Mouse (Mus musculus) ES-E14 (cell line): ENCODE results near the gene Nolc1. TPM values are rescaled to one million over a fixed set of nuclear protein-coding genes. Genes with fewer than 3 reads are reported as not detected.

Experiments used
- DNase-seq: peaks from one replicate; pipeline ENCODE4 v3.0.0-alpha.2; 2013; ENCODE audit warnings: low read depth, low spot score
- H3K27ac ChIP-seq: 2 replicates; pipeline ENCODE4 v1.5.1; 2012; ENCODE audit warnings: low read depth, mild to moderate bottlenecking, low read length, moderate library complexity, mixed read lengths; ENCODE audit not compliant: poor library complexity, insufficient read depth, severe bottlenecking
- H3K36me3 ChIP-seq: 2 replicates; pipeline ENCODE4 v1.6.1; 2012; ENCODE audit warnings: mild to moderate bottlenecking, low read length, moderate library complexity, mixed read lengths; ENCODE audit not compliant: control insufficient read depth, poor library complexity, insufficient read depth, severe bottlenecking
- H3K4me1 ChIP-seq, 2 experiments: fragments of 150-350 bp in 1 of 2; sonication (generic) in 1 of 2; 2 replicates each; pipeline ENCODE4 v1.6.1; 2012; ENCODE audit warnings: low read length in 2 of 2, mild to moderate bottlenecking in 1 of 2, mixed read lengths in 1 of 2; ENCODE audit not compliant: control insufficient read depth in 2 of 2, insufficient read depth in 2 of 2, poor library complexity in 1 of 2
- H3K4me3 ChIP-seq, 2 experiments: fragments of 150-350 bp in 1 of 2; sonication (generic) in 1 of 2; 2 replicates each; pipeline ENCODE4 v1.5.1; 2012; ENCODE audit warnings: low read length in 2 of 2, low read depth in 1 of 2, mild to moderate bottlenecking in 1 of 2, mixed read lengths in 1 of 2; ENCODE audit not compliant: insufficient read depth in 1 of 2, poor library complexity in 1 of 2, severe bottlenecking in 1 of 2
- H3K9ac ChIP-seq: 2 replicates; pipeline ENCODE4 v1.6.1; 2012; ENCODE audit warnings: low read depth, mild to moderate bottlenecking, low read length, mixed read lengths; ENCODE audit not compliant: poor library complexity, insufficient read depth, severe bottlenecking
- H3K9me3 ChIP-seq: fragments of 150-350 bp; sonication (generic); 2 replicates; pipeline ENCODE4 v1.6.1; 2012; ENCODE audit warnings: low read depth, mild to moderate bottlenecking, low read length; ENCODE audit not compliant: control insufficient read depth, insufficient read depth
- CHD2 ChIP-seq: IDR thresholded peaks from 2 replicates; pipeline ENCODE4 v1.6.1; 2014; ENCODE audit warnings: mild to moderate bottlenecking, low read depth, low read length, inconsistent platforms
- HCFC1 ChIP-seq: IDR thresholded peaks from 2 replicates; pipeline ENCODE4 v1.6.1; 2012; ENCODE audit warnings: low read length, inconsistent platforms, borderline replicate concordance; ENCODE audit not compliant: insufficient read depth
- MAFK ChIP-seq: IDR thresholded peaks from 2 replicates; pipeline ENCODE4 v1.6.1; 2014; ENCODE audit warnings: mild to moderate bottlenecking, low read depth, low read length, inconsistent platforms; ENCODE audit not compliant: insufficient read depth
- ZC3H11A ChIP-seq: IDR thresholded peaks from 2 replicates; pipeline ENCODE4 v1.6.1; 2012; ENCODE audit warnings: low read depth, mild to moderate bottlenecking, inconsistent platforms, low read length, borderline replicate concordance
- ZNF384 ChIP-seq: IDR thresholded peaks from 2 replicates; pipeline ENCODE4 v1.6.1; 2012; ENCODE audit warnings: low read depth, low read length, inconsistent platforms
- in situ Hi-C, 2 experiments: fragments of 600-800 bp; cut with MboI; formaldehyde crosslinking; loops; one replicate each; pipeline ENCODE4 v1.15.1; 2025; ENCODE audit warnings: low sequenced_read_pairs in 2 of 2, inconsistent platforms in 1 of 2; ENCODE audit not compliant: unreplicated experiment in 2 of 2
- total RNA-seq: library from RNA; depleted of rRNA; stranded (reverse); fragments of 300-350 nt; gene quantifications from 2 replicates; pipeline ENCODE4 v1.2.3, GENCODE M21; 2012

Gene Nolc1
- total RNA-seq, 1 experiment: 140 TPM

DNA sequence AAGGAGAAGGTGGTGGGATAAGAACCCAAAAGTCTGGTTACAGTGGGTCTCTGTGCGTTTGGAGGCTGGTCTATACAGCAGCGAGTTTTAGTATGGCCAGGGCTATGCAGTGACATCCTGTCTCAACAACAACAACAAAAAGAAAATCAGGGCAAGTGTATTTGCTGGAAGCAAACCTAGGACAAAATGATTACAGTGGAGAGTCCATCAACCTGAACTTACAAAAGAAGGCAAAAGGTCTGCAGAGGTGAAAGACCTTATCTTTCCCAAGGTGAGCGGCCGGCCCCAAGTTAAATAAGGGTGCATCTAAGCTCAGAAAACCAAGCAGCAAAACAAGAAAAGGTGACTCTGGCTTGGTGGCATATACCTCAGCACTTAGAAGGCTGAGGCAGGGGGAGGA is 16.0 kb downstream of the Nolc1 start:
- TF ChIP-seq ZC3H11A: no peak
- no peak for TF ChIP-seq CHD2
- no peak for TF ChIP-seq ZNF384
- TF ChIP-seq MAFK: no peak
- no peak for TF ChIP-seq HCFC1
- Histone ChIP-seq H3K9ac (no peak overlapping the region), H3K27ac (no peak overlapping the region), H3K4me3 (no peak overlapping the region), H3K4me1 (0 out of 4 replicates have a peak, but pooled peaks cover 0 to 3% of the 10 kb centered on the region in 2 experiments), H3K9me3 (no peaks in the 10 kb centered on the region), H3K36me3 (no peaks in the 10 kb centered on the region)
- in situ Hi-C loops: no loop called here
- no peak for DNase-seq

DNA sequence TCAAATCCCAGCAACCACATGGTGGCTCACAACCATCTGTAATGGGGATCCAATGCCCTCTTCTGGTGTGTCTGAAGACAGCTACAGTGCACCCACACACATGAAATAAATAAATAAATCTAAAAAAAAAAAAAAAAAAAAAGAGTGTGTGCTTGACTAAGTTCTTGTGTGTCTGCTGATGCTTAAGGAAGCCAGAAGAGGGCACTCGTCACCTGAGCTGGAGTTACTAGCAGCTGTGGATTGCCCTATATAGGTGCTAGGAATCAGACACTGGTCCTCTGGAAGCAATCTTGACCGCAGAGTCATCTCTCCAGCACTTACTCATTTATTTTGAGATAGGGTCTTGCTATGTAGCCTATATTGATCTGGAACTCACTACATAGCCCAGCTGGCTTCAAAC is 18.5 kb downstream of the Nolc1 start:
- no peak overlapping the region for H3K9ac ChIP-seq
- no peak overlapping the region for H3K27ac ChIP-seq
- in situ Hi-C loops: no loop called here
- TF ChIP-seq ZNF384 (peak; percentile 58; the same call in 1 of the 2 replicates), CHD2 (no peak)
- H3K4me1 ChIP-seq: 0 out of 4 replicates have a peak, but pooled peaks cover 0 to under 1% of the 10 kb centered on the region in 2 experiments
- H3K36me3 ChIP-seq: no peaks in the 10 kb centered on the region
- no peak for DNase-seq
- no peak overlapping the region for H3K4me3 ChIP-seq
- no peaks in the 10 kb centered on the region for H3K9me3 ChIP-seq

DNA sequence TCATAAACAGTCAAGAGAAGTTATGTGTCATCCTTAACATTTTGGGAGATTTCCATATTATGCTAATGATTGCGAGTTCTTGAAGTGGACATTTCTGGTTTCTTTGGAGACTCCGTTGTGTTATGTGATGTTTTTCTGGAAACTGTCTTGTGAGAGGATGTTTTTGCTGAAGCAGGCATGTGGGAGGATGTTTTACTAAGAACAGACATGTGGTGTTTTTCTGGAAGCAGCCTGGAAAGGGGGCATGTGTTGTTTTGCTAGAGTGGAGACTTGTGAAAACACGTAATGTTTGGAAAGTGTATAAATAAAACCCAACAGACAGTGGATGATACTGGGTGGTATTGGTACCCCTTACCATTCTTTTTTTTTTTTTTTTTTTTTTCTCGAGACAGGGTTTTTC is 19.6 kb downstream of the Nolc1 start:
- TF ChIP-seq ZC3H11A: no peak
- TF ChIP-seq CHD2: no peak
- no peak for TF ChIP-seq MAFK
- 0 out of 2 replicates have a peak, but pooled peaks have one; percentile 16 for TF ChIP-seq ZNF384
- no peak for TF ChIP-seq HCFC1
- no peak overlapping the region for H3K4me3 ChIP-seq
- no peak overlapping the region for H3K9ac ChIP-seq
- H3K36me3 ChIP-seq: no peaks in the 10 kb centered on the region
- H3K27ac ChIP-seq: no peak overlapping the region
- no peaks in the 10 kb centered on the region for H3K4me1 ChIP-seq
- H3K9me3 ChIP-seq: no peaks in the 10 kb centered on the region
- DNase-seq: no peak
- in situ Hi-C loops: no loop called here

DNA sequence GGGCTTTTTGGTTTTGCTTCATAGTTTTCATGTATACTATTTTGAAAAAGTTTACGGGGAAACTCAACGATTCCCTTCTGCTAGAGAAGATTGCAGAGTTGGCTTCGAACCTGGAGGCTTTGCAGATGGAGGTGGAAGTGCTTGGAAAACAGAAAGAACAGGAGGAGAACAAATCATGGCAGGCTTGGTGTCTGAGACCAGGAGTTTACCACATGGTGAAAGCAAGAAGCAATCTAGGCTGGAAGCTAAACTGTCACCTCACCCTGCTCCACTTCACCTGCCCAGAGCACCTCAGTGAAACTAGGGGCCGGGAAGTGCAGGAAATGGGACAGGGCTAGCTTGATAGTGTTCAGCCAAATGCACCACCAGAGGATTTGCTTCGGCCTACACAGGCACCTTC is 20.7 kb downstream of the Nolc1 start:
- H3K4me3 ChIP-seq: no peak overlapping the region
- no peak for DNase-seq
- H3K9ac ChIP-seq: no peak overlapping the region
- H3K27ac ChIP-seq: no peak overlapping the region
- H3K4me1 ChIP-seq: no peaks in the 10 kb centered on the region
- in situ Hi-C loops: no loop called here
- no peaks in the 10 kb centered on the region for H3K9me3 ChIP-seq
- no peaks in the 10 kb centered on the region for H3K36me3 ChIP-seq
- no peak for TF ChIP-seq HCFC1
- no peak for TF ChIP-seq ZNF384
- TF ChIP-seq MAFK: no peak
- TF ChIP-seq CHD2: no peak

DNA sequence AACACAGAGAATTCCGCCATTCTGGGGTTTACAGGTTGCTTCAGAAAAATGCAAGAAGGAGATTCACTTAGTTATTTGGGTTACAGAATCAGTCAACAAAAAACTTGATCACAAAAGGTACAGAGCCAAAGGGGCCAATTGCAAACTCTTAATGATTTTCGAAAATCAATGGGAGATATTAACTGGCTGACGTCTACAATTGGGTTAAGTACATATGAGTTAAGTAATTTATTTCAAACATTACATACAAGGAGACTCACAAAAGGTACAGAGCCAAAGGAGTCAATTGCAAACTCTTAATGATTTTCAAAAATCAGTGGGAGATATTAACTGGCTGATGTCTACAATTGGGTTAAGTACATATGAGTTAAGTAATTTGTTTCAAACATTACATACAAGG is 23.9 kb downstream of the Nolc1 start:
- no peak overlapping the region for H3K4me3 ChIP-seq
- no peaks in the 10 kb centered on the region for H3K9me3 ChIP-seq
- H3K9ac ChIP-seq: no peak overlapping the region
- TF ChIP-seq CHD2 (no peak), MAFK (no peak), HCFC1 (no peak), ZC3H11A (no peak)
- no peaks in the 10 kb centered on the region for H3K4me1 ChIP-seq
- no peak overlapping the region for H3K27ac ChIP-seq
- no peaks in the 10 kb centered on the region for H3K36me3 ChIP-seq
- in situ Hi-C loops: no loop called here
- no peak for DNase-seq
